Mouse (Mus musculus): ENCODE results near the gene Gm10959.
"Not testable (repeated sequence)": the region's sequence is repeated elsewhere in the genome, so short reads cannot be mapped to it uniquely, and the experiment has no call there.

Gene Gm10959

DNA sequence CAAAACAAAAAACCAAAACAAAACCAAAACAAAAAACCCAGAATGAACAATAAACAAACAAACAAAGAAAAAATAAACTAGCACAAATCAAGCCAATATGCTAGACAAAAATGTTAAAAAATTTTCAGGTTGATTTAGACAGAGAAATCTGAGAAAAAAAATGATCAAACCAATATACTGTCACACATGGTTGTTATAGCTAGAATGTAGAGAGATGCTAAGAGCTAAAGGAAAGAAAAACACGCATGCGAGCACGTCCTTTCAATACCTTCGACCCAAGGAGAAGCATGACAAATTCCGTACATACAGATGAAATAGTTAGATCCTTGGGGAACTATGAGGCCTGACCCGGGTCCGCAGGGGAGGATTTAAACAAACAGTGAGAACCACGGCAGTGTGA lies at the start of gene Gm10959:
Gene Gm10959, minus strand, starts transcription at position 101 of the 400 bp plus-strand sequence.
- DNase-seq (ENCODE audit: low spot score), result no peak

DNA sequence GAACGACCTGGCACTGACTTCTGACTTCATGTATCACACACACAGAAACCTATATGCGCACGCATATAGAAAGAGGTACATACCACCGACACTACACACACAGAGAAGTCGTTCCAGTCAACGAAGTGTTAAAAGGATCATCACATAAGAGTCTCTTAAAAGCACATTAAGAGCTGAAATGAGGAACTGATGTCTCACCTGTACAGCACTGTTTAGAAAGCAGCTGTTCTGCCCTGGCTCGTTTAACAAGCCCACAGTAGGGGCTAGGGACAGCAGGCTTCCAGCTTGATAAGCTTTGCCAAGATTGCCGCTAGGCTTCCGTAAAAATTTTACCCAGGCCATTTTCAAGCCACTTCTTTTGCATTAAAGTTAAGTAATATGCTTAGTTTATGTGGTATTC lies 49.2 kb upstream of the Gm10959 start:
- DNase-seq (ENCODE audit: low spot score), result no peak

DNA sequence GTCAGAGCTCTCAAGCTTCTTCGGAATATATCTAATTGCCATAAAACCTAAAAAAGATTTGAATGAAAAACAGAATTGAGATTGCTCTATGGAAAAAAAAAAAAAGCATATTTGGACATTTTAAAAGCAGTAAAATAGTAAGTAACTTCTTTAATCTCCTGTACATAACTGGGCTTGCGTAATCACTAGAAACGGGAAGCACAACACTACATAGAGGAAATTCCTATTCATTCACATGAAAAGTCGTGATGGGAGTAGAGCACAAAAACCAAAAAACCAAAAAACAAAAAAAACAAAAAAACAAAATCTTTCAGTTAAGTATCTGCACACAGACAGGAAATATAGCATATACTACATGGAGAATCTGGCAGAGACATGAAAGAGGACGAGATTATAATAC lies 45.1 kb upstream of the Gm10959 start:
- no peak for DNase-seq (ENCODE audit: low spot score)

DNA sequence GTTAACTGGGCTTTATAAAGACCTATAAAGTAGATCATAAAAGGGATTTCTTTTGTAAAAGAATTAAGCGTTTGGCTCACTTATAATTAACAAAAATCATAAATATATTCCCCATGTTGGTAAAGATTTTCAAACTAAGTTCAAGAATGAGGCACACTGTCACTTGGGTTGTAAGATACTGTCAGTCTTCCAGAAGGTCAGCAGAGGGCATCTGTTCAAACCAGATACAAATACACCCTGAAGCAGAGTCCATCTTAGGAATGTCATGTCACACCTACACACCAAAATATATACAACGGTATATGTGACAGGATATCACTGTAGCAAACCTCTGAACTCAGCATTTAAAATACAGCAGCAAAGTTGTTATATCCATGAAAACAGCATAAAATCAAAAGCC lies 31.0 kb upstream of the Gm10959 start:
- DNase-seq (ENCODE audit: low spot score), result no peak

DNA sequence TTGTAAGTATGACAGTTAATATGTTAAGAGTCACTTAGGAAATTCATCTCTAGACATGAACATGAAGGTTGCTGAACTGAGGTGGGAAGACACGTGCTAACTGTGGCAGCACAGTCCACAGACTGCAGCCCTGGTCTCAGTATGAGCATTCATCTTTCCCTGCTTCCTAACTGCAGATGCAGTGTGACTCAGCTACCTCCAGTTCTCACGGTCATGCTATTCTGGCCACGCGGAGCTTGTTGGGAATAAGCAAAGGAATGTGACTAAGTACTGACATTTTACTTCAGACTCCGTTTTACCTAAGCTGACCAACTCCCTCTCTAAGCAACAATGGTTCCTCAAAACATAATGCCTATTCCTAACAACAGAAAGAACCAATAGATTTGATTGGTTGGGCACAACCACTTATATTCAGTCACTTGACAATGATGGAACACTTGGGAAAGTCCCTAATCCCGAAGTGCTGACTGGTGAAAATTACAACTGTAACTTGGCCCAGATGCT lies 24.3 kb upstream of the Gm10959 start:
- no peak for DNase-seq (ENCODE audit: low spot score)

DNA sequence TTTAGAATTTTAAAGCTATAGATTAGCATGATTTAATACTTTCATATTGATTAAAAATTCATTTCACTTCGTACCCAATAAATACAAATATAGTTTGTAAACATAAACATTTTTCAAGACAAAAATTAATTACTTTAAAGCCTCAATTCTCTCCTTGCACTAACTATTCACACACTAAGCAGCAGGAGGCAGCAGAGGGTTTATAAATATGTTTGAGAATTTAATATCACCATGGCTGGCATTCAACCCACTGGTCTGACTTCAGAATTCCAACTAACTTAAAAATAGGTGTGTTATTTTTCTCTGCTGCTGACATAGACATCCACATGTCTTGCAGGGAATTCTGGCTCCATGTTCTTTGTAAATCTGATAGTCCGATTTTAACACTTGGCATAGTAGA lies 20.1 kb upstream of the Gm10959 start:
- peak; percentile 41 for DNase-seq (ENCODE audit: low spot score)

DNA sequence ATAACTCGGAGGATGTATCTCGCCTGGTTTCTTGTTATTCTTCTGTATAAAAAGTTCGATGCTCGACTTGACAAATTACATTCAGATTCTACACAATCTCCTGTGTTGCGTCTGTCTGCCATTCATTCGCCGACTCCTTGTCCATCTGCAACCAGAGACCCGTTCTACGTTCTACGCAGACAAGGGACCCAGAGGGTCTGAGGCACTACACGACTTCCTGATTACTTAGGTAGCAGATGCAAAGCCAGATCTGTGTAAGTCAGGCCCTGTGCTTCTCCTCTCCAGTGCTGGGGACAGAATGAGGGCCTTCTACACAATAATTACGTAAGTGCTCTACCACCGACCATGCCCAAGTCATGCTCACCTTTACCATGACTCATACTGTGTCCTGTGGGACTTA lies 18.0 kb upstream of the Gm10959 start:
- DNase-seq (ENCODE audit: low spot score), result not testable (repeated sequence)

DNA sequence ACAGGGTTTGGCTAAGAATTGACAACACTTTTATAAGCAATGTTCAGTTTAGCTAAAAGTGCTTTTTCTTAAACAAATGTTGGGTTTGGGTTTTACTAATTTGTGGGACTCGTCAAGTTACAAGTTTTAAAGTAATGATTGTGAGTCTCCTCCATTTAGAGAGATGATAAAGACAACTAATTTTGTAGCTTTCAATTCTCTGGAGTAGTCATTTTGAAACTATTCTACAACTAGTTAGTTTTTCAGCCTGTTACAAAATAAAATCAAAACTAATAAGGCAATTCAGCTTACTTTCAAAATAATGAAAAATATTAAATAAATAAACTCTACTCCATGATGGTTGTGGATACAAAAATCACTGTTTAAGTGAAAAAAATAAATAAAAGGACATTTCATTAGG lies 13.3 kb upstream of the Gm10959 start:
- DNase-seq (ENCODE audit: low spot score), result no peak

DNA sequence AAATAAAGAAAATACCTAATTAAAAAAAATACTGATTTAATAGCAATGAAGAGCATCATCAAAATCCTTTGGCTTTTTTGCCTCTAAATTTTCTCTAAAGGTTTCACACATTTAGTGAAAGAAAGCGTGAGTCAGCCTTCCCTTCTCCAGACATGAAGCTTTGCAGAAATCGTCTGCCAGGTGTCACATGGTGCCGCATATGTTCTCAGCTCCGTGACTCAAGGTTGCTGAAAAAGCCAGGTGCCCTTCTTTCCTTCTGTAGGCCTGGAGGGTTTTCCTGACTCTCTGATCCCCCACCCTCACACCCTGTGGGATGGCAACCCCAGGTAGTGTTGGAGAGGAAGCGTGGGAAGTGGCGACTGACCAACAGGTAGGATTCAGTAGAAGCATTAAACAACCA lies 10.6 kb upstream of the Gm10959 start:
- no peak for DNase-seq (ENCODE audit: low spot score)

DNA sequence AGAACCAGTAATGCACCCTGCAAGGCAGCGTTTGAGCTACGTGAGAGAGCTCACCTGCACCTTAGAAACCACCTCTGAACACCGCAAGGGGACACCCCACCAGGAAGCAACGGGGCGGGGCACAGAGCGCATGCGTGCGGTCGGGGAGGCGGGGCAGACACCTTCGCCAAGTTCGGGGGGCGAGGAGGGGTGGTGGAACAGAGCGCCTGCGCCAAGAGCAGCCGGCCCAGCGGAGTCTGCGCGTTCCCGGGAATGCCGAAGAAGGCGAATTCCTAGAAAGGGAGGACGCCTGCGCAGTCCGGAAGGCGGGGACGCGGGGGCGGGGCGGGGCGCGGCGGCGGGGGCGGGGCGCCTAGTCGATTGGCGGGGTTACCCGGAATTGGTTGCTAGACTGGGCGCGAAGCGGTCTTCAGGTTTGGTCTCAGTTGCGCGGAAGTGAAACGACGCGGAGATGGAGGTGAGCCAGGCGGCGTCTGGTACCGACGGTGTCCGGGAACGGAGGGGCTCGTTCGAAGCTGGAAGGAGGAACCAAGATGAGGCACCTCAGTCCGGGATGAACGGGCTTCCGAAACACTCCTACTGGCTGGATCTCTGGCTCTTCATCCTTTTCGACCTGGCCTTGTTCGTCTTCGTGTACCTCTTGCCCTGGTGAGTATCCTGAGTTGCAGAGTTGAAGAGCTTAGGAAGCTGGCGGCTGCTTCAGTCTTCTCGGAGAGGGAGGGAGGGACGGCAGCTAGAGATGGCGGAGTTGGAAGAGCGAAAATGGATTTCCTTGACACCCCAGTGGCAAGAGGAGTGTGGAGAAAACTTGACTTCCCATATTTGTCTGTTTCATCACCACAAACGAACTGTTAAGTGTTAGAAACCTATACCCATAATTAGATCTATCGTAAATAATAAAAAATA lies 5.1 kb upstream of the Gm10959 start, which contains the start of gene 1810037I17Rik:
Gene 1810037I17Rik, plus strand, starts transcription at position 195 of the 906 bp plus-strand sequence.
- DNase-seq (ENCODE audit: low spot score), result peak; percentile 95

DNA sequence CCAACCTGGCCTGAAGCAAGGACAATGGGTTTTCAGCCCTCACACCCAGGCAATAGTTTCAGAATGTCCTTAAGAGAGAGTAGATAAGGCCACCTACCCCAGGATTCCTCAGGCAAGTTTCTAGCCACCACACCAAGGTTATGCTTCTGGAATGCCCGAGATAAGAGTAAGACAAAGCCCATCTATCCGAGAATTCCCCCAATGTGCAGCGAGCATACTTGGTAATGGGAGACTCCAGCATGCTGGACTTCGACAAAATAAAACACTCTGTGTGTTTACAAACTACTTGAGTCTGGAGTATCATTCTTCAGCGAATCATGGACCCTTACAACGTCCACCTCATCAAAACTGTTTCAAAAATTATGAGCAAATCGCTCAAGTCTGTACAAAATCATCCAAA lies 4.0 kb upstream of the Gm10959 start:
- no peak for DNase-seq (ENCODE audit: low spot score)

DNA sequence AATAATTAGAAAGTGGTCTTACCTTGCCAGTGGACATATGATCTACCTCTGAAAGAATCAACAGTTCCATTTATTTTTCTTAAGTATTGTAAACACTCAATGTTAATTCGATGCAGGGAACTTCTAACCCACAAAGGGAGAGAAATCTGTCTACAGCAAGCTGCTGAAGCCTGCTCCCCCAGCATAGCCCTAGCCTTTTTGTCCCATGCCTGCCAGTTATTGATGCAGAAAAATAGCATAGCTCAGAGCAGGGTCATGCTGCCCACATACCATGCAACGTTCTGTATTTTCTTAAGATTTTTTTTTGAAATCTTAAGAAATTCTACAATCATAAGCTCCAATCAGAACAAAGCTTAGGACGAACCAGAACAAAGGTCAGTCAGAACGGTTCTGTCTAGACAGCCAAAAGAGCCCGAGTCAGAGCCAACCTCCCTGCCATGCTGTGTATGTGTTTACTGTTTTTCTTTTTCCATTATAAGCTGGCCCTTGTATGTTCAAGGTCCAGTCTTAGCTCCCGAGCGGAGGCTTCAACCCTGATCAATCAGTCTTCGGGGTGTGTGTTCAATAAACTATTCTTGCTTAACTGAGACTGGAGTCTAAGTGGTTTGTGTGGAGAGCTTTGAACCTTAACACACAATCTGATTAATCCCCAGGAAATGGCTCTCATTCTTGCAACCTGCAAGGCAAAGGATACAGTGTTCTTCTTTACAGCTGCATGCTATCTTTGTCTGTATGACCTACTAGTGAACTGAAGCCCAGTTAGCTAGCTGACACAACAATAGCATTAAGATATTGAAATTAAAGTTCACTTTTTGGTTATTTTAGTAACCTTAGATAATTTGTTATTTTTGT lies 2.7 kb upstream of the Gm10959 start:
- no peak for DNase-seq (ENCODE audit: low spot score)

DNA sequence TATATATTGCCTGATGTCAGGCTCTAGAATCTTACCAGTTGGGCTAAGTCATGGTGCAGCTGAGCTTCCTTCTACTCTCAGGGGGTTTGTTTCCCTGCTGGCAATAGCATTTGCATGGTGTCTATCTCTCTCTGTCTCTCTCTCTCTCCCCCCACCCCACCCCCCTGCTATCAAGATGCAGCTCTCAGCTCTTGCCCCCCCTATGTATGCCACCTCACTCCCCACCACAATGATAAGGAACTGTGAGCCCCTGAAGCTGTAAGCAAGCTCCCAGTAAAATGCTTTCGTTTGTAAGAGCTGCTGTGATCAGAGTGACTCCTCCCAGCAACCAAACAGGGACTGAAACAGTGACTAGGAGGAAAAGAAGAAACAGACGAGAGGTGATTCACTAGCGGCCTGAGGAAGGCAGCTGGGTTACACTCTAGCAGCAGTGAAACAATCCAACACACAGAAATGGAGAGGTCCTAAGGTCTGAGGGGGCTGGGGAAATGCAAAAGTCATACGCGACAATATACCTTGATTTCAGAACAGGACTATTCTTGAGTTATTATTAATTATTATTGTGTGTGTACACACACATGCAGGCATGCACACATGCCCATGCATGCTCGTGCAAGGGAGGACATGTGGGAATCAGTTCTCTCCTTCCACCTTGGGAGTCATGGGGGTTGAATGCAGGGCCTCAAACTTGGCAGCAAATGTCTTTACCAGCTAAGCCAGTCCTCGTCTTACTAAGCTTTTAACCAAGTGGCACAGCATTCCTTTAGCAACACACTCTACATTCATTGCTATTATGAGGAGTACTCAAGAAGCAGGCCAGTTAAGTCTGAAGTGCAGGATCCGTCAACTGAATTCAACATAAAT lies 1.6 kb upstream of the Gm10959 start:
- DNase-seq (ENCODE audit: low spot score), result no peak

DNA sequence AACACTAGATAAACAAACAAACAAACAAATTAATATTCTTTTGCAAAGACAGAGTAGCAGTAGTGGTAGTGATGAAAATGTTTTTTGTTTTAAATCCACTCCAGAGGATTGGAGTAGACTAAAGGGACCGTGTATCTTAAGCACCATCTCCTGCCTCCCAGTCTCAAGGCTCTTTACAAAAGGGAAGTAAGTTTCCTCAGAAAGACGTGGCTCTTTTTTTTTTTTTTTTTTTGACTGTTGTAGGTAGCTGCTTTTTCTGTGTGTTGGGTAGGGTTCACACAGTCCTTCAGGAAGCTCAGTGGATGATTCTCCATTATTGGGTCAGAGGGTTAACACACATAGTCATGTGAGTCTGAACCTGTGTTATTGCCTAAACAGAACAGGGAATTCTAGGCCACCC lies 488 bp downstream of the Gm10959 start:
- DNase-seq (ENCODE audit: low spot score), result no peak

DNA sequence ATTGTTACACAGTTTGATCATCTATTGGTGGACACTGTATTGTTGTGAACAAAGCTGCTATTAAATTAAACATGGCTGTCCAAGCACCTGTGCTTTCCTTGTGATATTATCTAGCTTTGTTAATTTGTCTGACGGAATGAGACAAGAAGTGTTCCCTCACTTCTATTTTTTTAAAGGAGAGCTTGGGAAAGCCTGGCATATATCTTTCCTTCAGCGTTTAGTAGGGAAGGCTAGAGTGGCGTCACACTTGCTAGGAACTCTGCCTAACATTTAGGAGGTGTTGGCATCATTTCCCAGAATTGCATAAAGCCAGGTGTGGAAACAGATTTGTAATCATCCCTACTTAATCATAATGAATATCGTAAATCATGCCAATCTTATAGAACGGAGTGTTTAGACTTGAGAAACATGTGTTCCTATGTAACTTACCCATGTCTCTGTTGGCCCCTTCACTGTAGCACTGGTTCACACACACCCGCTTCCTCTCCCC lies 2.9 kb downstream of the Gm10959 start:
- no peak for DNase-seq (ENCODE audit: low spot score)

DNA sequence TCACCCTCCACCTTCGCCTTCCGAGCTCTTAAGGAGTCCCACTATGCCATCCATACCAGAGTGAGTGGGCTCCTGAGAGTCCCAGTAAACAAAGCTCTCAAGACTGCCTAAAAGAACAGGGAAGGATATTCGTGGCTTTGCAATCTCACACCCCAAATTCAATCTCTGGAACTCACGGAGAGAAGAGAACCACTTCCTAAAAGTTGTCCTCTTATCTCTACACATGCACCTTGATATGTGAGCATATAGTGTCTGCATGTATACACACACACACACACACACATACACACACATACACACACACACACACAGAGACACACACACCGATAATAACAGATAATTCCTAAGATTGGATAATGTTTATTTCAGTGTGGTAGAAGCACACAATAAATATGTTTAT lies 3.7 kb downstream of the Gm10959 start:
- no peak for DNase-seq (ENCODE audit: low spot score)

DNA sequence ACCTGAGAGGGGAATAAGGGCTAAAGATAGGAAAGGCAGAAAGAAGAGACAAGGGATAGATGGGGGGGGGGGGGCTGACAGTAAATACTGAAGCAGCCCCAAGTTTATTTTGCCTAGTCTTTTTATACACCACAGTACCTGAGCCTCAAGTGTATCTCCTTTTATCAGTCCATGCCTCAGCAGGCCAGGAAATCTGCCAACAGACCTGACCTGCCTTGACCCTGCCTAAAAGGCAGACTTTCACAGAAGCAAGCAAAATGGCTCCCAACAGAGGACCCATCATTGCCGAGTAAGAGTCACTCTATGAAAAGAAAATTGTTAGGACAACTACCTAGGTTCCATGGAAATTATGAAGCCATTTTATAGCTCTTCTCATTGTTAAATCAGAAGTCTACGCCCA lies 11.3 kb downstream of the Gm10959 start:
- DNase-seq (ENCODE audit: low spot score), result no peak

DNA sequence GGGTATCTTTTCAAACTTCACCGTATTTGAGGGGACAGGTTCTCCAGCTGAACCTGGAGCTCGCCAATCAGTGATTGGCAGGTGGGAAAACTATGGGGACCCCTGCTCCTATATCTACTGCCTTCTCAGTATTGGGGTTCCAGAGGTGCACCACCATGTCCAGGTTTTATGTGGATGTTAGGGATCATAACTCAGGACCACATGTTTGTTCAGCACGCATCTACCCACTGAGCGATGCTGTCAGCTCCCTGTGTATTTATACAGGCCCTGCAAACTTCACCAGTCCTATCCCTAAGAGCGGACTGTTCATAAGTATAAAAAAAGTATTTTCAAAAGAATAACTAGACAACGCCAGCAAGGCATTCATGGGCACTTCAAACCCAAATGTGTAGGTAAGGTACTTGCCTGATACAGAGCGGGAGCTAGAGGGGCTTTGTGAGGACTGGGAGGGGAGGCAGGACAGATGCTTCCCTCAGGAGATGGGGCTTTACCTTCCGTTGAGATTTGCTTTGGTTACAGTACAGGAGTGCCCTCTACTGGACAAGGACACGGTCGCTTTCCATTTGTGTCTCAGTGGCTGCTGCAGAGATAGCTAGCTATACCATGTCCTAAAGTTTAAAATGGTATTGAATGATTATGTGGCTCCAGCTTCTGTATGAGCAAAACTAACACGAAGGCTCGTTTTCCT lies 15.3 kb downstream of the Gm10959 start:
- DNase-seq (ENCODE audit: low spot score), result peak; percentile 69

DNA sequence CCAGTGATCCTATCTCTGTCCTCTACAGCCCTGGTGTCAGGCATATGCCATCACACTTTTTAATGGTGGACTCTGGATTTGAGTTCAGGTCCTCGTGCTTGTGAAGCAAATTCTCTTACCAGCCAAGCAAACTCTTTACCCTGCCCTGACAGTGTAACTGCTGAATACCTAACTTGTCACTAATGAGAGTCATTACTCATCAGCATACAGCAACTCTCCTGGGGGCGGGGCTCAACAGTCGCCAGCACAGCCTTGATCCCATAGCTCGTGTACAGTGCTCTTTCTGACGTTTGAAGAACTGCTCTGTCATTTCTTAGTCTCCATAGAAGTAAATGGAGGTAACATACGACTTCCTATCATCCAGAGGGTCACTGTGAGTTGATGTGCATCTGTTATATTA lies 20.9 kb downstream of the Gm10959 start:
- no peak for DNase-seq (ENCODE audit: low spot score)

DNA sequence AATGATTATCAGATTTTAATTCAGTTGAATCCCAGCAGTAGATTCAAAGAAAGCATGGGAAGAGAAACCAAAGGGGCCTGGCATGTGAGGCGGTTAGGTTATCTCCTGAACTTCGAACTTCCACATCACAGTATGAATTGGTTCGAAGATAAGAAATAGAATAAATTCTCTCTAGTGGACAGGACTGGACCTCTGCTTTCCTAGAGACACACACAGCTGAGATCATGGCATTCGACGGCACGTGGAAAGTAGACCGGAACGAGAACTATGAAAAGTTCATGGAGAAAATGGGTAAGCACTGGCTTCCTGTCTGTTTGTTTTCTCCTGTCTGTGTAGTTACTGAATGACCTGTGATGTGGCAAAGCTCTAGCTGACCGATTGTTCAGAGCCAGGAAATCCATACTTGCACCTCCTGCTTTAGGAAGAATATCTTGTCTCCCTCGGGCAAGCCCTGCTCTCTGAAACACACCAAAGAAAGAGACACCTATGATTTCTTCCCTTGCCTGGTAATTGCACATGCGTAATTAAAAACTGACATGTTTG lies 23.9 kb downstream of the Gm10959 start:
- DNase-seq (ENCODE audit: low spot score), result no peak

DNA sequence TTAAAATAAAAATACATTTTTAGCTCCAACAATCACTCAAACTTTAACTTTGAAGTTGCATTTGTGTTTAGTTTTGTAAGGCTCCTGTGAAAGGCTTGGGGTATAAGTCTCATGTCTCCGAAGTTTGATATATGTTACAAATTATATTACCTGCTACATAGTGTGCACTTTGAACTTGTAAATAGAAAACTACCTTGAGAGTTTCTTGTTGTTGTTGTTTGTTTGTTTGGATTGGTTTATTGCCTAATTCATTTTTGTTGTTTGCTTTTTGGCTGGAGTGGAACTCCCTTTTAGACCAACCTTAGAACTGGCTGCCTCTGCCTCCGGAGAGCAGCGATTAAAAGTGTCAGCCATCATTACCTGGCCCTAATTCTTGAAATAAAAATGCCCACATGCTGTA lies 24.4 kb downstream of the Gm10959 start, which contains the start of gene Fabp2:
Gene Fabp2, plus strand, starts transcription at position 301 of the 400 bp plus-strand sequence.
- no peak for DNase-seq (ENCODE audit: low spot score)

Data from MN1 (cell line).